Mouse (Mus musculus): ENCODE data around the gene Prtg.

Gene Prtg

GRCm38 (mm10) chr9:72812091-72812490 lies 5.4 kb downstream of the Prtg start:
- DNase-seq: no peak

GRCm38 (mm10) chr9:72812594-72813570 lies 6.2 kb downstream of the Prtg start:
- no peak for DNase-seq

DNA sequence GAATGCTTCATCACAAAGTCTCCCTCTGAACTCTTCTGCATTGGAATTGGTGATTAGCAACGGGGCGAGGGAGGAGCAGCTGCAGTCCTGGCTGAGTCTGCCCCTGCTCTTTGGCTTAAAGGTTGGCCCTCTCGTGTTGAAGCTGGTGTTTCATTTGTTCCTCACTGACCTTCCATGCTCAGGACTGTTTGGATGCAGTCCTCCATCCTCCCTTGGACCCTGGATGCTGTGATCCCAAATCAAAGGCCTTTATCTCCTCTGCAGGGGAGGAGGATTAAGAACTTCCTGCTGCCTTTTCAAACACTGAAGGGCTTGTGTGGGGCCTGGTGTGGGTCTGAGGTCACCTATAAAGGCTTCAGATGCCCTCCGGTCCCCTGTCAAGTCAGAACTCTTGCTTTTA lies 18.8 kb downstream of the Prtg start:
- DNase-seq: no peak

DNA sequence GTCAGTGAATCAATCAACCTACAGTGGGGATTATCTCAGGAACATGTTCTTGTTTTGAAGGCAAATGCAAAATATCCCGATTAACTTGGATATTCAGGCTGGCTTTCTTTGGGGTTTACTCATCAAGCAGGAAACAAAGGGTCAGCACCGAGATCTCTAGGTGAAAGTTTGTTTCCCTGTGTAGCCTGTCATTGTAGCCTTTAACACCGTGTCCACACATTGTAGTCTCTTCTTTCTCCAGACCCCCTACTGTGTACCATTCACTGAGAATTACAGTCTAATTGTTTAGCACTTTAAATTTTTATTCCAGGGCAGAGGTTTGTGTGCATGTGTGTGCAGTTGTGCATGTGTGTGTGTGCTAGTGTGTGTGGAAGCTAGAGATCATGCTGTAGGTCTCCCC lies 19.3 kb downstream of the Prtg start:
- no peak for DNase-seq

GRCm38 (mm10) chr9:72828616-72829257 lies 22.1 kb downstream of the Prtg start:
- DNase-seq: no peak

- no peak for DNase-seq
Measured at GRCm38 (mm10) chr9:72833992-72834696, 27.5 kb downstream of the Prtg start.

DNA sequence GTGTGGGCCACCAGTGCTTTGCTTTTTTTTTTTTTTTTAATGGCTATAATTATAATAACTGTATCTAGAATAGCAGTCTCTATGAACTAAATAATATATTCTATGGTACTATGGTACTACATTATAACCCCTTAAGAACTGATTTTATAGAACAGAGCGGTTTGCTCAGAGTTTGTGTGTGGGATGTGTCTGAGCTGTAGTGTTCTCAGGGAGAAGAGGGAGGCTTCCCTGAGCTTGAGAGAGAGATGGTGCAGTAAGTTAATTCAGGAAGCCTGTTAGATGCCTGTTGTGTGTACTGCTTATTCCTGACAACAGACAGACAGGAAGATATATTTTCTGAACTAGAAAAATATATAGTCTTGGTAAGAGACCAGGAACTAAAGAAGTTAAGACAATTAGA lies 28.3 kb downstream of the Prtg start:
- no peak for DNase-seq

DNA sequence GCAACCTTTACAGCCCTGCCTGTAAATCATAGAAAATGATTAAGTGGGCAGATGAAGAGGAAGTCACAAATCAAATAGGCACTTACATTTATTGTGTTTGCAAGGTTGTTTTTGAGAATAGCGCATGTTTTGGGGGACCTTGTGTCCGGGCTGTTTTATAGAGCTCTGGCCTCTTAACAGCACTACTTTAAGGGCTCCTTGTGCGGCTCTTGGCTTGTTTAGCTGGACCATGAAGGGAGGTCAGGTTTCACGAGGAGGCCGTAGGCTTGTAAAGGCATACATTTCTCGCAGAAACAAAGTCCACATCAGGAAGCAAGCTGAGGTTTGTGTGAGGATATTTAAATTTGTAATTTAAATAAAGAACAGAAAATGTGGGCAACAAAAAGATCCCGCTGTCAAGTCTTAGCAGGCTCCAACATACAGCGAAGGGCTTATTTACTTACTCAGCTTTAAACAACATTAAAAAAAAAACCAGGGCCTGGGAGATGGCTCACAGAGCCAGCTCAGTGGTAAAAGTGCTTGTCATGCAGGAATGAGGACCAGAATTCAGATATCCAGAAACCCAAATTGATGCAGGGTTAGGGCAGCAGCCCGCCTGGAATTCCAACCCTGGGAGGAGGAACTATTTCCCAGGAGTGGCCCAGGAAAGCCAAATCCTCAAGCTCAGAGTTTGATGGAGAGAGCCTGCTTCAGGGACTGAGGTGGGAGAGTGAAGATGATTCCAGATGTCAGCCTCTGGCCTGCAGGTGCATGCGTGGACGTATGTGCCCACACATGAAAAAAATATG lies 30.2 kb downstream of the Prtg start:
- DNase-seq: no peak

GRCm38 (mm10) chr9:72837598-72838160 lies 31.0 kb downstream of the Prtg start:
- DNase-seq: no peak

- no peak for DNase-seq
Measured at GRCm38 (mm10) chr9:72838256-72838655, 31.6 kb downstream of the Prtg start.

DNA sequence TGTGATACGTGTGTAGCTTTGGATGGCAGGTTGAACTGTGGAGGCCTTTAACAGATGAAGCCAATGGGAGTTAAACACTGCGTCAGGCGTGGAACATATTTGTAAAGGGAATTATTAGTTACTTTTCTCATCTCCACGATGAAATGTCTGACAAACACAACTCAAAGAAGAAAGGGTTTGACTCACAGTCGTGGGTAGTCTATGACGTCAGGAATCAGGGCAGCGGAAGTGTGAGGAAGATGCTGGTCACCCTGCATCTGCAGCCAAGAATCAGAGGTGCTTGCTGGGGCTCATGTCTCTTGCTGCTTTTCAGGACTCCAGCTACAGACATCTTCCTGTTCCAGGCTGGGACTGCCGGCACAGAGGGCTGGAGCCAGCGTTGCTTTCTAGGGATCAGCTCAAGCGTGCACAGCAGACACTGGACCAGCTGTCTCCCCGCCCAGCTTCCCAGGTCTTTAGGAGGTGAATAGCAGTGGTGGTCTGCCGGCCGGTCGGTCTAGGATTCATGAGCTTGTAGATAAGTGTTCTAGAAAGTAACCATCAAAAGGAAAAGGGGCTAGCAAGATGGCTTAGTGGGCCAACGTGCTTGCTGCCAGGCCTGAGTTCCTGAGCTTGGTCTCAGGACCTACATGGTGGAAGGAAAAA lies 32.8 kb downstream of the Prtg start:
- no peak for DNase-seq

DNA sequence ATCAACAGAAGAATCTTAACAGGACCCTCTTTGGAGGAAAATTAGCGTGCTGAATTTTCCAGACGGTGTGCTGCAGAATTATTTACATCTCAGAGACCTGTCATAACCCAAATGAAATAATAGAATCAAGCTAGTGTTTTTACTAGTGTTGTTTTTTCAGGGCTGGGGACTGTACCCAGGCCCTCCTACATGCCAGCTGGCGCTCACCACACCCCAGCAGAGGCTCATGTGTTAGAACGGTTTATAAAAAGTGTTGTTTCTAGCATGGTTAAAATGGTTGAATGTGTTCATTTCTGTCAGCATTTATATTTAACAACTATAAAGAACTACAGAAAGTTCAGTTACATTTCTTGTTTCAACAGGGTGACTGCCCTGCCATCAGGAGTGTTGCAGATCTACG lies 37.8 kb downstream of the Prtg start:
- peak; percentile 29 for DNase-seq

GRCm38 (mm10) chr9:72846160-72846559 lies 39.5 kb downstream of the Prtg start:
- DNase-seq: no peak

- no peak for DNase-seq
Measured at GRCm38 (mm10) chr9:72851541-72851940, 44.9 kb downstream of the Prtg start.

- DNase-seq: no peak
Measured at GRCm38 (mm10) chr9:72851979-72852378, 45.3 kb downstream of the Prtg start.

DNA sequence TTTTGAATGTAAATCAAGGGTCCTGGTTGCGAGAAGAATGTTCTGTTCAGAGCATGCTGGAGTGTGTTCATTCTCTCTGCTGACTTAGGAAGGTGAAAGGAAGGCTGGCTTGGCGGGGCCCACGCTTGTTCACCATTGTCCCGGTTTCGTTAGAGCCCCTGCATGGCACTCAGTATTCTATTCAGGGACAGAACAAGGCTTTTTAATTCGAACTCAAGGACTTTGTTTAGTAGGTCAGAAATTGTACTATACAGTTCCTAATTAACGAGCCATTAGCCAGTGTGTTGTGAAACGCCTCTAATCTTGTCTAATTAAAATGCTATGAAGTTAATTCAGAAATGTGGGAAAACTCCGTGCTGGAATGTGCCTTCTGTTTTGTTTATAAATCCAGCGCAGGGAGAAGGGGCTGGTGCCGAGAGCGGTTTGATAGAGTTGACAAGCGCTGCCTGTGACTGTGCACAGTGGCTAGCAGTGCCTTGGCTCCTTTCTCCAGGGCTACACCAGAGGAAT lies 47.1 kb downstream of the Prtg start:
- DNase-seq: no peak

GRCm38 (mm10) chr9:72856721-72857120 lies 50.0 kb downstream of the Prtg start:
- DNase-seq: no peak

DNA sequence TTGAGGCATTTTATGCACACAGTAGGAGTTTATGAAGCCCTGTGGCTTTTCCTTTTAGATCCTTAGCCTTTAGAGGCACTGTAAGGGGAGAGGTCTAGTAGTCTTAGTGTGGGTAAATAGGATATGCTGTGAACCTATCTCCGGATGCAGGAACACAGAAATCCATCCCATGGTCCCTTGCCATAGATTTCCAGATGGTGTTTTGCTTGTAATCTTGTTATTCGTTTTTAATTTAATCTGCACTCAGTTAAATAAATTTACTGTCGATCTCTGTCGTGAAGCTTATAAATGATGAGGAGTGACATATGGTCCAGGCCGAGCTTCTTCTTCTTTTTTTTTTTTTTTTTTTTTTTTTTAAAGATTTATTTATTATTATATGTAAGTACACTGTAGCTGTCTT lies 54.1 kb downstream of the Prtg start:
- DNase-seq: no peak

GRCm38 (mm10) chr9:72861235-72861634 lies 54.6 kb downstream of the Prtg start:
- DNase-seq: no peak

GRCm38 (mm10) chr9:72862186-72862585 lies 55.5 kb downstream of the Prtg start:
- no peak for DNase-seq

GRCm38 (mm10) chr9:72862955-72863354 lies 56.3 kb downstream of the Prtg start:
- DNase-seq: no peak

GRCm38 (mm10) chr9:72863773-72864172 lies 57.1 kb downstream of the Prtg start:
- DNase-seq: peak; percentile 14

Data from right cerebral cortex, postnatal 14 days (tissue).